Mouse (Mus musculus) forebrain, embryonic 12.5 days (tissue): ENCODE measurements around the gene Mxi1. TPM values are rescaled to one million over a fixed set of nuclear protein-coding genes. Genes with fewer than 3 reads are reported as not detected.

ENCODE experiments used
- polyA plus RNA-seq: library from polyadenylated mRNA; unstranded; fragments of >200 nt; fragmentation: Nextera tagmentation; extraction: Ambion mirVana; gene quantifications from 2 replicates; pipeline ENCODE4 v1.2.1, GENCODE M21; 2016

Gene Mxi1
- polyA plus RNA-seq, 1 experiment from 2014 or later = 62.4 TPM

Other genes starting within 250 kb of the Mxi1 start
- 48.5 and 51.2 TPM in 2 replicates for gene Add3, start 170.1 kb upstream of the Mxi1 start, polyA plus RNA-seq
- 1.7 TPM in 1 of 2 replicates, not detected in the other for gene Gm10197, start 61.2 kb downstream of the Mxi1 start, polyA plus RNA-seq
- gene Smndc1, start 80.1 kb downstream of the Mxi1 start, polyA plus RNA-seq = 45.4 and 49.6 TPM in 2 replicates
- 2.8 and 3.0 TPM in 2 replicates for gene Dusp5, start 218.6 kb downstream of the Mxi1 start, polyA plus RNA-seq